Mouse (Mus musculus) ES-Bruce4 (cell line): ENCODE data around the gene Map3k3. TPM values are rescaled to one million over a fixed set of nuclear protein-coding genes. Genes with fewer than 3 reads are reported as not detected.
A peak's percentile ranks its signal among the peaks of the same experiment; 100 is the strongest.
"Not testable (repeated sequence)": the region's sequence is repeated elsewhere in the genome, so short reads cannot be mapped to it uniquely, and the experiment has no call there.

ENCODE experiments used
- H3K27ac ChIP-seq: 2 replicates; pipeline ENCODE4 v1.5.1; 2012; ENCODE audit warnings: low read length, inconsistent platforms; ENCODE audit not compliant: insufficient read depth
- H3K27me3 ChIP-seq: 2 replicates; pipeline ENCODE4 v1.6.1; 2012; ENCODE audit warnings: mild to moderate bottlenecking, low read length, inconsistent platforms; ENCODE audit not compliant: control insufficient read depth, poor library complexity, insufficient read depth, severe bottlenecking
- H3K36me3 ChIP-seq: 2 replicates; pipeline ENCODE4 v1.6.1; 2012; ENCODE audit warnings: inconsistent platforms, mild to moderate bottlenecking, low read length, moderate library complexity; ENCODE audit not compliant: control insufficient read depth, poor library complexity, insufficient read depth, severe bottlenecking
- H3K4me1 ChIP-seq: one replicate; pipeline ENCODE4 v1.8.1; 2011; ENCODE audit warnings: low read length; ENCODE audit not compliant: control insufficient read depth, insufficient read depth
- H3K4me3 ChIP-seq: 2 replicates; pipeline ENCODE4 v1.5.1; 2011; ENCODE audit warnings: low read depth, mild to moderate bottlenecking, low read length
- H3K9ac ChIP-seq: 2 replicates; pipeline ENCODE4 v1.6.1; 2012; ENCODE audit warnings: low read depth, mild to moderate bottlenecking, inconsistent platforms; ENCODE audit not compliant: poor library complexity, severe bottlenecking
- H3K9me3 ChIP-seq: replicated peaks from 2 replicates; pipeline ENCODE4 v1.6.1; 2012; ENCODE audit warnings: mild to moderate bottlenecking, low read length, inconsistent platforms; ENCODE audit not compliant: control insufficient read depth, poor library complexity, insufficient read depth, severe bottlenecking
- CTCF ChIP-seq: IDR thresholded peaks from one replicate; pipeline ENCODE4 v1.8.1; 2011; ENCODE audit warnings: low read depth, low read length
- EP300 ChIP-seq: IDR thresholded peaks from 2 replicates; pipeline ENCODE4 v1.6.1; 2011; ENCODE audit warnings: low read depth, low read length; ENCODE audit not compliant: insufficient read depth
- POLR2A ChIP-seq: IDR thresholded peaks from one replicate; pipeline ENCODE4 v1.8.1; 2011; ENCODE audit warnings: low read length; ENCODE audit not compliant: insufficient read depth
- polyA plus RNA-seq: library from polyadenylated mRNA; stranded (reverse); fragments of >200 nt; gene quantifications from 2 replicates; pipeline ENCODE4 v1.2.4, GENCODE M21; 2011; ENCODE audit warnings: low read depth; ENCODE audit not compliant: missing spikeins, insufficient read depth, insufficient read length

Gene Map3k3
- polyA plus RNA-seq, 1 experiment, result 44.6 TPM

GRCm38 (mm10) chr11:106058020-106058419 is 26.4 kb upstream of the Map3k3 start:
- Histone ChIP-seq H3K4me3 (no peak overlapping the region), H3K4me1 (no peaks in the 10 kb centered on the region), H3K9ac (no peak overlapping the region), H3K36me3 (peaks cover 30% of the 10 kb centered on the region), H3K27me3 (no peaks in the 10 kb centered on the region), H3K27ac (no peak overlapping the region), H3K9me3 (no peaks in the 10 kb centered on the region)
- TF ChIP-seq EP300 (no peak), POLR2A (no peak), CTCF (no peak)

DNA sequence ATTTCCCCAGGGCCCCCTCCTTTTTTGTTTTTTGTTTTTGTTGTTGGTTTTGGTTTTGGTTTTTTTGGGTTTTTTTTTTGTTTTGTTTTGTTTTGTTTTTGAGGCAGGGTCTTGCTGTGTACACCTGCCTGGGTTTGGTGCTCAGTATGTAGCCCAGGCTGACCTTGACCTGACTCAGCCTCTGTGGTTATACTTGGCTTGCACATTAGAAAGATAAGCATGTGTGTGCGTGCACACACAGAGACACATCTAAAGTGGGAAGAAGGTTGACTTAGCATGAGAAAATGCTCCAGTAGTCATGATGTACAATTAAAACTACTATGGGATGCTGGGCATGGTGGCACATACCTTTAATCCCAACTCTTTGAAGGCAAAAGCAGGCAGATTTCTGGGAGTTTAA is 23.9 kb upstream of the Map3k3 start:
- Histone ChIP-seq H3K27me3 (no peaks in the 10 kb centered on the region), H3K36me3 (peaks cover 10% of the 10 kb centered on the region; the same call in 1 of the 2 replicates), H3K9me3 (no peaks in the 10 kb centered on the region), H3K9ac (no peak overlapping the region), H3K4me1 (no peaks in the 10 kb centered on the region), H3K27ac (no peak overlapping the region), H3K4me3 (no peak overlapping the region)
- TF ChIP-seq POLR2A (no peak), CTCF (no peak), EP300 (no peak)

GRCm38 (mm10) chr11:106061311-106061710 is 23.1 kb upstream of the Map3k3 start:
- no peak overlapping the region for H3K27ac ChIP-seq
- no peak for TF ChIP-seq POLR2A
- no peak for TF ChIP-seq CTCF
- TF ChIP-seq EP300, result no peak
- no peaks in the 10 kb centered on the region for H3K9me3 ChIP-seq
- no peaks in the 10 kb centered on the region for H3K4me1 ChIP-seq
- no peak overlapping the region for H3K4me3 ChIP-seq
- no peak overlapping the region for H3K9ac ChIP-seq
- H3K27me3 ChIP-seq, result no peaks in the 10 kb centered on the region
- peaks cover 10% of the 10 kb centered on the region; the same call in 1 of the 2 replicates for H3K36me3 ChIP-seq

- Histone ChIP-seq H3K36me3 (peaks cover 7% of the 10 kb centered on the region; the same call in 1 of the 2 replicates), H3K9ac (no peak overlapping the region), H3K27me3 (no peaks in the 10 kb centered on the region), H3K4me3 (no peak overlapping the region), H3K27ac (no peak overlapping the region), H3K9me3 (no peaks in the 10 kb centered on the region), H3K4me1 (no peaks in the 10 kb centered on the region)
- TF ChIP-seq POLR2A, result no peak
- TF ChIP-seq EP300, result no peak
- no peak for TF ChIP-seq CTCF
Measured at GRCm38 (mm10) chr11:106063756-106064155, 20.7 kb upstream of the Map3k3 start.

DNA sequence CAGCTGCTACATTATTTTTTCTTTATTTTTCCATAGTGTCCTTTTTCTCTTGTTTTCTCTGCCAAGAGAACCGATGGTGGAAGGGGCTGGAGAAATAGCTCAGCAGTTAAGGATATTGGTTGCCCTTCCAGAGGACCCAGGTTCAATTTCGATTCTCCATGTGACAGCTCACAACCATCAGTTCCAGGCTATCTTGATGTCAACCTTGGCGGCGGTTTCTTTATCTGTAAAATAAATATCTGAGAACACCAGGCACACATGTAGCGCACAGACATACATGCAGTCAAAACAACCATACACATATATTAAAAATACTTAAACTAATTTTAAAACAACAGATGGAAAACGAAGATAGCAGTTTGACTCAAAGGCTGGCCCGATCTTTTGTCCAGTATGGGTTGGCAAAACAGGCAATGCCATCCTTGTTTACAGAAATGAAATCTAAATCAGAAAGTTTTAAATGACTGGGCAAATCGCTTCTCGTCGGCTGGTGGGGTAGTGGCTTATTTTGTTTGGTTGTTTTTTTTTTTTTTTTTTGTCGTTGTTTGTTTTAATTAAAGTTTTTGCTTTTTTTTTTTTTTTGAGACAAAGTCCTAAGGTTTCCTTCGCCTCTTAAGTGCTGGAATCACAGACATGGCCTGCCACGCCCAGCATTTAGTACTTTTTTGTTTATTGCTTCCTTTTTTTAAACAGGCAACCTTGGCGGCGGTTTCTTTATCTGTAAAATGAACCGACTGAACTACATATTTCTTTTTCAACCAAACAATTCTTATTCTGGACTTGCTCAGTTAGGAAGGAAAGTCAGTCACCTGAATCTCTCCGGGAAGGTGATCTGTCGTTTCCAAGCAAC is 19.1 kb upstream of the Map3k3 start:
- no peaks in the 10 kb centered on the region for H3K27me3 ChIP-seq
- no peaks in the 10 kb centered on the region for H3K4me1 ChIP-seq
- no peaks in the 10 kb centered on the region for H3K9me3 ChIP-seq
- no peak for TF ChIP-seq POLR2A
- TF ChIP-seq EP300, result no peak
- TF ChIP-seq CTCF, result no peak
- no peak overlapping the region for H3K9ac ChIP-seq
- H3K27ac ChIP-seq, result no peak overlapping the region
- no peak overlapping the region for H3K4me3 ChIP-seq
- H3K36me3 ChIP-seq, result no peaks in the 10 kb centered on the region

- no peaks in the 10 kb centered on the region for H3K4me1 ChIP-seq
- peak within 1 kb of the TSS; percentile 65 for H3K9ac ChIP-seq
- H3K27ac ChIP-seq, result no peak within 1 kb of the TSS
- H3K36me3 ChIP-seq, result no peaks in the 10 kb centered on the region
- no peaks in the 10 kb centered on the region for H3K9me3 ChIP-seq
- peak within 1 kb of the TSS; percentile 86 for H3K4me3 ChIP-seq
- TF ChIP-seq CTCF (no peak), POLR2A (no peak), EP300 (0 out of 2 replicates have a peak, but pooled peaks have one; percentile 11)
- no peaks in the 10 kb centered on the region for H3K27me3 ChIP-seq
Measured at GRCm38 (mm10) chr11:106065923-106066571, 18.4 kb upstream of the Map3k3 start, which contains the start of gene Taco1. Gene Taco1, plus strand, starts transcription at chr11:106066061.

GRCm38 (mm10) chr11:106066616-106067015 is 17.8 kb upstream of the Map3k3 start:
- peak overlapping the region; percentile 65 for H3K9ac ChIP-seq
- H3K9me3 ChIP-seq, H3K27ac ChIP-seq, H3K27me3 ChIP-seq, H3K4me1 ChIP-seq, H3K36me3 ChIP-seq: not testable (repeated sequence)
- peak overlapping the region; percentile 86 for H3K4me3 ChIP-seq
